Comparison of ENCODE assay signal across 8 mouse cellular contexts in the genomic region with DNA sequence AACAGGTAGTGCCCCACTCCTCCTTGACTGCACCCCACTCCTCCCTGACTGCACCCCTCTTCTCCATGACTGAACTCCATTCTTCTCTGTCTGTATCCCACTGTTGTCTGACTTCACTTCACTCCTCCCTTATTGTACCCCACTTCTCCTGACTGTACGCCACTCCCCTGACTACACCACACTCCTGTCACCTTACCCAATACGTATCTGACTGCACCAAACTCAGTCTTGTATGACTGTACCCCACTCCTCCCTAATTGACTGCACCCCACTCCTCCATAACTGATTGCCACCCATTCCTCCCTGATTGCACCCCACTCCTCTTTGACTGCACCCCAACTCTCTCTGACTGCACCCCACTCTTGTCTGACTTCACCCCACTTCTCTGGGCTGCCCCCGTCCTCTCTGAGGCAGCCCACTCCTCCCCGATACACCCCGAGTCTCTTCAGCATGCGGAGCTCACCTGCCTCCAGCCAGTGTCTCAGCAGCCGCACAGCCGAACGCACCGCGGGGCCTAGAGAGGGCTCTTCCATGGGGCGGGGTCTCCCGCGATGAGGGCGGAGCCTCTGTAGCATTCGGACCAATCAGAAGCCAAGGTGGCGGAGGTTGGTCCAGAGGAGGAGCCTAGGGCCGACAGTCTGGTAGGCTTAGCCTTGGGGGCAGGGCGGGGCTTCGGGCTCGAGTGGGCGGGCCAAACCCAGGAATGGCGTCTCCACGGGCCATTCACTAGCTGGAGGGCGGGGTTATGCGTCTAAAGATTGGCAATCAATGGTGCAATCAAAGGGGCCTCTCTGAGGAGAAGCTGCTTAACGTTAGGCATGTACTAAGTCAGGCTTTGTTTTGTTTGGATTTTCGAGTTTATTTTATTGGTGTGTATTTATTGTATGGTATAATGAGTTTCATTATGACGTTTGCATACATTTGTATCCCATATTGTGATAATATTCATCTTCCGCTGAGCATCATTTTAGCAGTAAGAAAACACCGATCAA. TPM values are rescaled to one million over a fixed set of nuclear protein-coding genes. Genes with fewer than 3 reads are reported as not detected.
DNase-seq lines count a peak whose midpoint lies in the region; ATAC-seq lines count a peak whose summit lies in the region.

A gene (minus strand): TSS at position 553 of the 992 bp plus-strand sequence.

- peak; percentile 99 to 100 for DNase-seq in adrenal gland, adult (ENCODE audit: inconsistent age in 2 of 2, low spot score in 1 of 2)
- DNase-seq in embryo, embryonic 10.5 days (ENCODE audit: low spot score) = peak; percentile 99
- peak; percentile 94 for DNase-seq in gastrocnemius, postnatal 14 days
- DNase-seq in left cerebral cortex, postnatal 10 days (ENCODE audit: extremely low spot score in 1 of 2, low spot score in 2 of 2) = peak; percentile 98
- peak; percentile 95 for DNase-seq in right cerebral cortex, postnatal 25 days
- DNase-seq in urinary bladder, postnatal 4 days (ENCODE audit: low spot score in 2 of 2) = peak; percentile 95 to 97

- ATAC-seq in inflammation-experienced regulatory T-cells, adult 6 months = peak; percentile 58
- peak; percentile 97 for ATAC-seq in megakaryocyte-erythroid progenitor cell, adult 5-6 weeks (replicated peaks; ENCODE audit: low FRiP score, low TSS enrichment, poor library complexity, severe bottlenecking)

- intact Hi-C loops in gastrocnemius, postnatal 14 days (cut with DNase I; ENCODE audit: low total_unique reads) = no loop called here
- intact Hi-C loops in left cerebral cortex, postnatal 10 days (cut with DNase I) = no loop called here

RNA-seq across cellular contexts. Expression of the gene that starts here (rescaled TPM):
- 1 to 10 TPM in 1 of 2 experiments, under 1 TPM in 1; 0.44 to 1.1 TPM for total RNA-seq in gastrocnemius, postnatal 14 days (2021)
- not detected for polyA plus RNA-seq in inflammation-experienced regulatory T-cells, adult 6 months (2017; shearing (Covaris generic))
- total RNA-seq in left cerebral cortex, postnatal 10 days (2021) = 100 to 1,000 TPM; 127 to 166 TPM
- total RNA-seq in megakaryocyte-erythroid progenitor cell, adult 5-6 weeks (2014; fragmentation: Nextera tagmentation) = 1.5 and 3.6 TPM in 2 replicates
- total RNA-seq in megakaryocyte-erythroid progenitor cell, adult 5-6 weeks (2017) = 0.14 and 0.46 TPM in 2 replicates

Comparison
In these comparisons a context has a peak if more than half of its experiments do, and no peak if none do; other contexts are left out.
1. Peak in every context shown above with its lines: DNase-seq and ATAC-seq.
2. RNA of the gene that starts here (total RNA-seq): 127 to 166 TPM in left cerebral cortex, postnatal 10 days; 0.14 to 3.6 TPM in megakaryocyte-erythroid progenitor cell, adult 5-6 weeks and 0.44 to 1.1 TPM in gastrocnemius, postnatal 14 days; every median in the first group is over 10 times any median in the second.
3. Peak in ATAC-seq in inflammation-experienced regulatory T-cells, adult 6 months; RNA of the gene not detected or under 1 TPM.